Mouse (Mus musculus) forebrain, embryonic 11.5 days (tissue): Measurements from ENCODE around the gene Atg13. TPM values are rescaled to one million over a fixed set of nuclear protein-coding genes. Genes with fewer than 3 reads are reported as not detected.

ENCODE experiments used
- ATAC-seq: fragments of 200-750 bp; cut with Nextera tagmentation; replicated peaks from 2 replicates; pipeline ENCODE4 v1.8.0; 2017; ENCODE audit warnings: moderate TSS enrichment; ENCODE audit not compliant: low FRiP score
- DNase-seq: peaks from one replicate; pipeline ENCODE4 v3.0.0-alpha.2; 2017; ENCODE audit warnings: low spot score
- H3K27ac ChIP-seq: fragments of 300-500 bp; sonication (generic); 2 replicates; pipeline ENCODE4 v1.5.1; 2014; ENCODE audit warnings: low read depth, low read length
- H3K27me3 ChIP-seq: fragments of 300-500 bp; sonication (generic); 2 replicates; pipeline ENCODE4 v1.6.1; 2014; ENCODE audit warnings: mild to moderate bottlenecking, low read length, mixed read lengths; ENCODE audit not compliant: control insufficient read depth, insufficient read depth
- H3K36me3 ChIP-seq: fragments of 300-500 bp; sonication (generic); 2 replicates; pipeline ENCODE4 v1.6.1; 2014; ENCODE audit warnings: mild to moderate bottlenecking, low read length, moderate library complexity, mixed read lengths; ENCODE audit not compliant: control insufficient read depth, insufficient read depth
- H3K4me1 ChIP-seq: fragments of 300-500 bp; sonication (generic); replicated peaks from 2 replicates; pipeline ENCODE4 v1.6.1; 2014; ENCODE audit warnings: low read length, mixed read lengths; ENCODE audit not compliant: control insufficient read depth, insufficient read depth
- H3K4me2 ChIP-seq: fragments of 300-500 bp; sonication (generic); 2 replicates; pipeline ENCODE4 v1.6.1; 2014; ENCODE audit warnings: low read depth, mild to moderate bottlenecking, low read length, moderate library complexity, mixed read lengths; ENCODE audit not compliant: severe bottlenecking
- H3K4me3 ChIP-seq: fragments of 300-500 bp; sonication (generic); 2 replicates; pipeline ENCODE4 v1.5.1; 2014; ENCODE audit warnings: low read depth, low read length
- H3K9ac ChIP-seq: fragments of 300-500 bp; sonication (generic); 2 replicates; pipeline ENCODE4 v1.6.1; 2014; ENCODE audit warnings: low read length
- H3K9me3 ChIP-seq: fragments of 300-500 bp; sonication (generic); 2 replicates; pipeline ENCODE4 v1.6.1; 2016; ENCODE audit warnings: low read length, mixed read lengths; ENCODE audit not compliant: control insufficient read depth
- WGBS: fragments of 180-500 bp; shearing (Covaris S2); extraction: QIAGEN DNeasy Blood & Tissue Kit; methylation state at CpG from one replicate; pipeline ENCODE4 v1.1.7; 2014; 5-methylcytosine and 5-hydroxymethylcytosine counted together
- polyA plus RNA-seq: library from polyadenylated mRNA; unstranded; fragments of >200 nt; fragmentation: Nextera tagmentation; extraction: Ambion mirVana; gene quantifications from 2 replicates; pipeline ENCODE4 v1.2.1, GENCODE M21; 2014

Gene Atg13
- polyA plus RNA-seq, 1 experiment from 2014 or later = 25.2 TPM

DNA sequence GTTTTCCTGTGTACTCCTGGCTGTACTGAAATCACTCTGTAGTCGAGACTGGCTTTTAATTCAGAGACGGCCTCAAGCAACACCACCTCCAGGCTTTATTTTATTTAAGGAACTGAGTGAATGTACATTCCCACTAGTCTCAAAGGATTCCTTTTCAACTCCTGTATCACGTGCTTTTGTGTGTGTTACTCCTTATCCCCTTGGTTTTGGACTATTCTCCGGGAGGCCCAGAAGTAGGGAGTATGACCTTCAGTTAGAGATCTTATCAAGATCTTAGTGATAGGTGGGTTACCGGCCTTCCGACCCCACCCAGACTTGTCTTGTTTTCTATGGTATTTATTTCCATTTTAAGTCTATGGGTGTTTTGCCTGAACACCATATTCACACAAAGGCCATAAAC is 4.6 kb downstream of the Atg13 start:
- Histone ChIP-seq H3K36me3 (no peaks in the 10 kb centered on the region), H3K27me3 (no peaks in the 10 kb centered on the region), H3K9ac (no peak overlapping the region), H3K9me3 (no peaks in the 10 kb centered on the region), H3K27ac (no peak overlapping the region), H3K4me2 (no peak overlapping the region), H3K4me3 (no peak overlapping the region), H3K4me1 (0 out of 2 replicates have a peak, but pooled peaks cover 2% of the 10 kb centered on the region)
- WGBS = 86% methylated on average over 6 of the region's 6 CpGs
- no peak for DNase-seq
- no peak for ATAC-seq

DNA sequence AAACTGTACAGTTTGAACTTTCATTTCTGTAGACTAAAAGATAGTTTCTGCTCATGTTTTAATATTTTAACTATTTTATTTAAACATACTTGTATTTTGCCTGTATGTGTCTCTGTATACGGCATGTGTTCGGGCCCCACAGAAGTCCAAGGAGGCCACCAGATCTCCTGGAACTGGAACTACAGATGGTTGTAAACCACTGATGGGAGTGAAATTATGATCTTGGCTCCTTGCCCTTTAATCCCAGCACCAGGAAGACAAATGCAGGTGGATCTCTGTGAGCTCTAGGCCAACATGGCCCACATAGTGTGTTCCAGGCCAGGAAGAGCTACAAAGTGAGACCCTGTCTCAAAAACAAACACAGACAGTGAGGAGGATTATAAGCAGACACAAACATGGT is 9.0 kb downstream of the Atg13 start:
- DNase-seq = no peak
- WGBS = 89% methylated on average over 2 of the region's 2 CpGs
- Histone ChIP-seq H3K9ac (no peak overlapping the region), H3K9me3 (no peaks in the 10 kb centered on the region), H3K36me3 (no peaks in the 10 kb centered on the region), H3K27me3 (no peaks in the 10 kb centered on the region), H3K4me1 (no peaks in the 10 kb centered on the region), H3K4me2 (no peak overlapping the region), H3K4me3 (no peak overlapping the region), H3K27ac (no peak overlapping the region)
- no peak for ATAC-seq

DNA sequence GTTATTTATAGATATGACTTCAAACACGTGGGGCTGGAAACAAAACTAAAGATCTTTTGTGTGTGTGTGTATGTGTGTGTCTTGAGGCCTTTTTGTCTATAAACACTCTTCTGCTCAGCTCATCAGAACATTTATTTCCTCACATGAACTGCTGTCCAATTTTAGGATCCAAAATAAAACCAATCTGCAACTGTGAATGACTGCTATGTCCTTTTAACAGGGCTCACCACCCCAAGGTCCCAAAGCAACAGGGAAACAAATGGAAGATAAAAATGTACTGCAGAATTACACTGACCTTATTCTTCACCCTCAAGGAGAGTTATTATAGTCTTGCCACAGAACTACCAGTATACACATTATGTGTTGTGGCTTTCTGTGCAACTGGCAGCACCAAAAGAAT is 11.2 kb downstream of the Atg13 start:
- no peak for DNase-seq
- ATAC-seq = no peak
- H3K27me3 ChIP-seq = no peaks in the 10 kb centered on the region
- H3K9me3 ChIP-seq = no peaks in the 10 kb centered on the region
- no peaks in the 10 kb centered on the region for H3K4me1 ChIP-seq
- no peak overlapping the region for H3K4me2 ChIP-seq
- H3K36me3 ChIP-seq = no peaks in the 10 kb centered on the region
- 73% methylated on average over 1 of the region's 1 CpGs for WGBS
- no peak overlapping the region for H3K9ac ChIP-seq
- no peak overlapping the region for H3K4me3 ChIP-seq
- H3K27ac ChIP-seq = no peak overlapping the region

DNA sequence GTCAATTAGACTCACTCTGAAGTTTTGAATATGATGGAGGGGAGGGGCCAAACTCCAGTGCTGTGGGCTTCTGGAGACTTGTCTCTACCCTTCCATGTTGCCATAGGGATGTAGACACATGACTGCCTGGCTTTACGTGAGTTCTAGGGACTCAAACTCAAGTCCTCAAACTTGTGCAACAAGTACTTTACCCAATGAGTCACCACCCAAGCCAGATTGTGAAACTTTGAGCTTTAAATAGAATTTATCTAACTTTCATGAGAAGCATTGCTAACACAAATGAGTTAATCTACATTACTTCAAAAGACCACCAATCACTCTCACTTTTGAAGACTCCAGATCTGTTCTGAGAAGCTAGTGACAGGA is 14.2 kb downstream of the Atg13 start:
- ATAC-seq (no peak), DNase-seq (no peak)
- no peak overlapping the region for H3K4me2 ChIP-seq
- no peak overlapping the region for H3K27ac ChIP-seq
- H3K9me3 ChIP-seq = no peaks in the 10 kb centered on the region
- H3K27me3 ChIP-seq = no peaks in the 10 kb centered on the region
- no peak overlapping the region for H3K4me3 ChIP-seq
- no peaks in the 10 kb centered on the region for H3K36me3 ChIP-seq
- H3K9ac ChIP-seq = no peak overlapping the region
- H3K4me1 ChIP-seq = no peaks in the 10 kb centered on the region
- WGBS = 87% methylated on average over 1 of the region's 1 CpGs

DNA sequence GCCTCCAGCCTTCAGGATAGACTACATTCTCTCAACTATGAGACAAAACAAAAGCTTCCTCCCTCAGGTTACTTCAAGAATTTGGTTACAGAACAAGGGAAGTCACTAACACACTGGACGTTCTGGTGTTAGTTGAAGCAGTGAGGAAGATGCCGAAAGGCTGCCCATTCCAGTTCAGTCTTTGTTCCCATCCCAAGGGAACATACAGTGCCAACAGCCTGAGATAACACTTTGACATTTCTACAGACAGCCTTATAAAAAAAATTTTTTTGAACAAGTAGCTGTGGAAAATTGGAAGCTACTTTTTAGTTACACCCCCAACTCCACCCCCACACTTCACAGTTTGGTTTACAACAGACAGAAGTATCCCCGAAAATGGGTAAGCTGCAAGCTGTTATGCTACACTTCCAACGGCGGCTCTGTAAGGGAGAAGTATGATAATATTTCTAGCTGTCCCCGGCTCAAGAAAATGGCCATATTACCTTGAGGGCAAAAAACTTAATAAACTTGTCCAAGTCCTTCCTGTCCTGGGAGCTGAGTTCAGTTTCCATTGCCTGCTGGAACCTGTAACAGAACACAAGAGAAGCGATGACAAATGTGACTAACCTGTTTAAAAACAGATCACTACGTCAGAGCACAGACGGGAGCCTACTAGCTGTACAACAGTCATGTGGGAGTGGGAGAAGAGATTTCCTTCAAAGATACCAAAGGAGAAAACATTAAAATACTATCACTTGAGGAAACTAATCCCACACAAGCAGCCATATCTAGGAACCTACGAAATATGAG is 14.7 kb downstream of the Atg13 start:
- Histone ChIP-seq H3K4me2 (no peak overlapping the region), H3K4me1 (no peaks in the 10 kb centered on the region), H3K4me3 (no peak overlapping the region), H3K9me3 (no peaks in the 10 kb centered on the region), H3K36me3 (no peaks in the 10 kb centered on the region), H3K9ac (no peak overlapping the region), H3K27me3 (no peaks in the 10 kb centered on the region), H3K27ac (no peak overlapping the region)
- ATAC-seq (no peak), DNase-seq (no peak)
- WGBS = 91% methylated on average over 10 of the region's 10 CpGs

DNA sequence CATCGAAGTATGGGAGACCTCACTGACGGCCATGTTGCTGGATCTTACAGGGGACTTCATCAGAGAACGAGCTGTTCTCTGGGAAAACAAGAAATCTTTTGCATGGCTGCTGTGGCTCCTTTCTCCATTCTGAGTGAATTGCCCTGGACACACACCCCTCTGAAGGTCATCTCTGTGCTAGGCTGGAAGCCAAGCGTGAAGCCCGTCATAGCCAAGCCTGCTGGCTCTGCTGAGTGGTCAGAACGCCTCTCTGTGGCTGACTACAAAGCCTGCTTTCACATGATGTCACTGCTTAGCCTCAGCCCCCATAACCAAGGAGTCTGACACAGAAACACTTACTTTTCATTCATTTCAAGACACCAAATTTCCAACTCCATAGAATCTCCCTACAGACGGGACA is 20.9 kb downstream of the Atg13 start:
- no peaks in the 10 kb centered on the region for H3K36me3 ChIP-seq
- H3K9ac ChIP-seq = no peak overlapping the region
- no peak overlapping the region for H3K4me2 ChIP-seq
- no peaks in the 10 kb centered on the region for H3K27me3 ChIP-seq
- WGBS = 88% methylated on average over 7 of the region's 7 CpGs
- no peak overlapping the region for H3K27ac ChIP-seq
- ATAC-seq (no peak), DNase-seq (no peak)
- no peaks in the 10 kb centered on the region for H3K9me3 ChIP-seq
- no peak overlapping the region for H3K4me3 ChIP-seq
- H3K4me1 ChIP-seq = no peaks in the 10 kb centered on the region

DNA sequence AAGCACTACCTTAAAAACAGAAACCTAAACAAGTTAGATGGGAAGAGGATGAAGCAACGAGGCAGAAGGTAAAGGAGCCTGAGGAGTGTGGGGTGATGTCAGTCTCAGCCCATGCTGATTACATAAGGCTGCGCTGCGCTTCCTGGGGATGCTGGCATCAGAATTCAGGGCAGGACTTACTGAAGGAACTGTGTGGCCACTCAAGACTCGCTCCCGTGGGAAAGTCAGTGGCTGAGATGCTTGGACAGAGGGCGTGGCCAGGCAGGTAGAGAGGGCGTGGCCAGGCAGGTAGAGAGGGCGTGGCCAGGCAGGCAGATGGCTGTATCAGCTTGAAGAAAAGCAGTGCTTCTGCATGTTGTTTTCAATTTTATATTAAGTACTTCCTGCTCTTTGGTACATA is 26.5 kb downstream of the Atg13 start:
- H3K27ac ChIP-seq = no peak overlapping the region
- WGBS = 83% methylated on average over 8 of the region's 8 CpGs
- no peak for DNase-seq
- no peak overlapping the region for H3K4me3 ChIP-seq
- no peak overlapping the region for H3K4me2 ChIP-seq
- H3K9me3 ChIP-seq = no peaks in the 10 kb centered on the region
- no peak overlapping the region for H3K9ac ChIP-seq
- no peaks in the 10 kb centered on the region for H3K4me1 ChIP-seq
- H3K27me3 ChIP-seq = no peaks in the 10 kb centered on the region
- no peak for ATAC-seq
- H3K36me3 ChIP-seq = no peaks in the 10 kb centered on the region

DNA sequence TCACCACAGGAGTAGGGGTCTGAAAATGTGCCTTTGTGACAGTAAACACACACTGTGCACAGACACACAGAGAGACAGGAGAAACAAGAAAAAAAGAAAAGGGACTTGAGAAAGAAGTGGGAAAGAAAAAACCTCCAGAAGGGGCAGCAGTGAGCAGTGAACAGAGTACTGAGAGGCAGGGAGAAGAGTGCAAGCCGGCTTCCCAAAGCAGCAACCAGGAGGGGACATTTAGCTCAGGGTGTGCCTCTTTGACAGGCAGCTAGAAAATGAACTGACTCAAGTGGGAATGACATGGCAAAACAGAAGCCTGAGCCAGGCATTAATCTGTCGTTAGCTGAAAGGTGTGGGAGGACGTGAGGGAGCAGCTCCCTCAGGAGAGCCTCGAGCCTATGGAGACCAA is 27.5 kb downstream of the Atg13 start:
- no peak overlapping the region for H3K4me2 ChIP-seq
- ATAC-seq (no peak), DNase-seq (no peak)
- H3K36me3 ChIP-seq = no peaks in the 10 kb centered on the region
- WGBS = 58% methylated on average over 4 of the region's 4 CpGs
- no peak overlapping the region for H3K27ac ChIP-seq
- no peaks in the 10 kb centered on the region for H3K27me3 ChIP-seq
- no peak overlapping the region for H3K4me3 ChIP-seq
- no peaks in the 10 kb centered on the region for H3K9me3 ChIP-seq
- no peaks in the 10 kb centered on the region for H3K4me1 ChIP-seq
- H3K9ac ChIP-seq = no peak overlapping the region

DNA sequence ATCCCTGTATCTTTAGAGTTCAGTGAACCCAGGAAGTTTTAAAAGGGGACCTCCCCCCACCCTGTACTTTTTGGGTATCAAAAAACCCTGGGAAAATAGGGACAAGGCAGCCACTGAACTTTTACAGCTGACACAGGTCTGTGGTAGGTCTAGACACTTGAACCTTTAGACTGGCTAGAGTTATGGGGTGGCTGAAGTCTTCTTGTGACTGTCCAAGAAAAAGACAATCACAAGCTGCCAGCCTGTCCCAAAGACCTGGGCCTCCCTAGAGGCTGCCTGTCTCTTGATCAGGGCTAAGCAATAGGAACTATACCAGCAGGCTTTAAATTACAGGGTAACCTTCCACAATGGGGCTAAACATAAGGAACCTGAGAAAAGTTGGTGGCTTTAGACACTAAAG is 33.4 kb downstream of the Atg13 start:
- no peak for DNase-seq
- no peak overlapping the region for H3K4me2 ChIP-seq
- no peaks in the 10 kb centered on the region for H3K36me3 ChIP-seq
- no peak overlapping the region for H3K9ac ChIP-seq
- H3K4me3 ChIP-seq = no peak overlapping the region
- no peak overlapping the region for H3K27ac ChIP-seq
- ATAC-seq = no peak
- H3K4me1 ChIP-seq = no peaks in the 10 kb centered on the region
- no peaks in the 10 kb centered on the region for H3K27me3 ChIP-seq
- no peaks in the 10 kb centered on the region for H3K9me3 ChIP-seq
